Mouse (Mus musculus): ENCODE measurements at regions not wholly inside any gene's neighbourhood (a gene's known extent, or its start where the extent isn't known, plus 50 kb on each side); places are given as distances from the start of the nearest gene placed in this dataset.

DNA sequence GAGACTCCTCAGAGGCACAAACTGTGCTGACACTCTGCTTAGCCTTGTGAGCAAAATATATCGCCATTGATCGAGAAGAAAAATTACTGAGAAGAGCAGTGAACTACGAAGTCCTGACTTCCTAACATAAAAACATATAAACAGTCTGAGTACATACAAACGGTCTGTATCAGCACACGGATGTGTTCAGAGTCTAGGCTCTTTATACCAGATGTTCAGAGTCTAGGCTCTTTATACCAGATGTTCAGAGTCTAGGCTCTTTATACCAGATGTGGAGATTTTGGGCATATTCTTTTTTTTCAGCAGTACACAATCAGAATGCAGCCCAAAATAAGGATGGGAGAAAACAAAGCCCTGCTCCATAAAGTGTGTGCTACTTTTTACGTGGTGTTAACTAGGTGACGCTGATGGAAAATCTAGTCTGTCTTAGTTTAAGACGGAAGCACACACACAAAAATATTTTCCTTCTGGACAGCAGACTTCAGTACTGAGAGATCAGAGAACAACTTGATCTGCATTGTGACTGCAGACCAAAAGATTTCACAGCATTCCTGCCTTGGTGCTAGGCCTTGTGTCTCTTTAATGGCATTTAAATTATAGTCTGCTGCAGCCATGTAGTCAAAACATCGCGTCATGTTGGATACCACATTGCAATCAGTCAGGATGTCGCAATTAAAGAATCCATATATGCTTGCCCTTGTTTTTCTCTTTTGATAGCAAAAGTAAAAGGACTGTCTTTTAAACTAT lies 233.6 kb downstream of the Ptprc start:
- Histone ChIP-seq H3K9me3 (replicated peaks; ENCODE audit: insufficient read depth, low read length) (no peaks in the 10 kb centered on the region), H3K4me1 (ENCODE audit: control insufficient read depth in 1 of 2, insufficient read depth in 2 of 2, low read length in 2 of 2) (no peaks in the 10 kb centered on the region), H3K9ac (ENCODE audit: control insufficient read depth, low read depth, low read length, poor library complexity, severe bottlenecking) (no peak overlapping the region), H3K27ac (ENCODE audit: control insufficient read depth, low read depth, low read length) (no peak overlapping the region), H3K27me3 (ENCODE audit: control insufficient read depth in 1 of 2, insufficient read depth in 2 of 2, low read length in 2 of 2) (no peaks in the 10 kb centered on the region), H3K36me3 (ENCODE audit: control insufficient read depth in 1 of 2, insufficient read depth in 2 of 2, low read length in 2 of 2) (no peaks in the 10 kb centered on the region), H3K79me2 (ENCODE audit: control insufficient read depth, insufficient read depth, low read length, poor library complexity) (no peaks in the 10 kb centered on the region), H3K4me3 (ENCODE audit: control insufficient read depth in 1 of 2, insufficient read depth in 1 of 2, low read depth in 2 of 2, low read length in 2 of 2) (no peak overlapping the region)
- no peak for DNase-seq (ENCODE audit: low read depth, low spot score)
- no peak for TF ChIP-seq RCOR1 (IDR thresholded peaks at IDR 0.05; ENCODE audit: low read depth, low read length)
- no peak for TF ChIP-seq SIN3A (IDR thresholded peaks at IDR 0.05; ENCODE audit: low read length)
- TF ChIP-seq ZNF384 (IDR thresholded peaks at IDR 0.05; ENCODE audit: low read depth, low read length), result no peak
- no peak for TF ChIP-seq RAD21 (IDR thresholded peaks at IDR 0.05; ENCODE audit: low read depth, low read length)
- no peak for TF ChIP-seq UBTF (IDR thresholded peaks at IDR 0.05; ENCODE audit: borderline replicate concordance, insufficient read depth, low read depth, low read length)
- no peak for TF ChIP-seq SMC3 (IDR thresholded peaks at IDR 0.05; ENCODE audit: low read depth, low read length)
- TF ChIP-seq USF2 (IDR thresholded peaks at IDR 0.05; ENCODE audit: borderline replicate concordance in 1 of 2, insufficient read depth in 1 of 2, low read depth in 1 of 2, low read length in 2 of 2), result no peak
- no peak for TF ChIP-seq CHD2 (IDR thresholded peaks at IDR 0.05; ENCODE audit: low read length)
- TF ChIP-seq ZC3H11A (IDR thresholded peaks at IDR 0.05; ENCODE audit: low read depth, low read length), result no peak
- no peak for TF ChIP-seq TAL1 (IDR thresholded peaks at IDR 0.05; ENCODE audit: low read length)
- TF ChIP-seq MAZ (IDR thresholded peaks at IDR 0.05; ENCODE audit: low read depth, low read length), result no peak
- TF ChIP-seq USF1 (IDR thresholded peaks at IDR 0.05; ENCODE audit: low read depth, low read length), result no peak
- no peak for TF ChIP-seq BHLHE40 (IDR thresholded peaks at IDR 0.05; ENCODE audit: borderline replicate concordance, low read depth, low read length)

DNA sequence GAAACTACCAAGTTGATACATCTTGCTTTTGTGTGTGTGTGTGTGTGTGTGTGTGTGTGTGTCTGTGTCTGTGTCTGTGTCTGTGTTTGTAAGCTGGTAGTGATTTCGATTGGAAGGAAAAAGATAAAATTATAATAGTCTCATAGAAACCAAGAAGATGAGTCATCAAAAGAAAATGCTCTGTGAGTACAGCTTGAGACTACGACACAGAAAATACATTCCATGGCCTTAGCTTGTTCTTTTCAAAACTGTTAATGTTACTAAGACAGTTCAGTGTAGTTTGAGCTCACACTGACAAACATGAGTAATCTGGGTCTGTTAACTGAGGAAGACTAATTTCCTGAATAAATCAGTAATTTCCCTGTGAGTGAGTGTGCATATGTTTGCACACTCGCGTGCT lies 239.8 kb downstream of the Ptprc start:
- Histone ChIP-seq H3K9me3 (replicated peaks; ENCODE audit: insufficient read depth, low read length) (no peaks in the 10 kb centered on the region), H3K27ac (ENCODE audit: control insufficient read depth, low read depth, low read length) (no peak overlapping the region), H3K27me3 (ENCODE audit: control insufficient read depth in 1 of 2, insufficient read depth in 2 of 2, low read length in 2 of 2) (no peaks in the 10 kb centered on the region), H3K36me3 (ENCODE audit: control insufficient read depth in 1 of 2, insufficient read depth in 2 of 2, low read length in 2 of 2) (no peaks in the 10 kb centered on the region), H3K9ac (ENCODE audit: control insufficient read depth, low read depth, low read length, poor library complexity, severe bottlenecking) (no peak overlapping the region), H3K4me3 (ENCODE audit: control insufficient read depth in 1 of 2, insufficient read depth in 1 of 2, low read depth in 2 of 2, low read length in 2 of 2) (no peak overlapping the region), H3K79me2 (ENCODE audit: control insufficient read depth, insufficient read depth, low read length, poor library complexity) (no peaks in the 10 kb centered on the region), H3K4me1 (ENCODE audit: control insufficient read depth in 1 of 2, insufficient read depth in 2 of 2, low read length in 2 of 2) (no peaks in the 10 kb centered on the region)
- no peak for DNase-seq (ENCODE audit: low read depth, low spot score)
- TF ChIP-seq SIN3A (IDR thresholded peaks at IDR 0.05; ENCODE audit: low read length) (no peak), NRF1 (IDR thresholded peaks at IDR 0.05; ENCODE audit: insufficient read depth, low read depth, low read length, poor library complexity, severe bottlenecking) (no peak), TCF12 (IDR thresholded peaks at IDR 0.05; ENCODE audit: low read depth, low read length) (no peak), POLR2A (IDR thresholded peaks at IDR 0.05; ENCODE audit: control insufficient read depth in 1 of 2, insufficient read depth in 1 of 2, low read depth in 1 of 2, low read length in 2 of 2, poor library complexity in 1 of 2) (no peak), CTCF (IDR thresholded peaks at IDR 0.05 in 2 of 3, conservative IDR thresholded peaks at IDR 0.05 in 1 of 3; ENCODE audit: control insufficient read depth in 1 of 3, insufficient read depth in 1 of 3, low read depth in 2 of 3, low read length in 3 of 3, poor library complexity in 1 of 3, severe bottlenecking in 1 of 3) (no peak), POLR2AphosphoS2 (IDR thresholded peaks at IDR 0.05; ENCODE audit: low read length) (no peak), ZNF384 (IDR thresholded peaks at IDR 0.05; ENCODE audit: low read depth, low read length) (no peak), GATA1 (IDR thresholded peaks at IDR 0.05; ENCODE audit: low read depth, low read length) (no peak), MAZ (IDR thresholded peaks at IDR 0.05; ENCODE audit: low read depth, low read length) (no peak), MAFK (IDR thresholded peaks at IDR 0.05; ENCODE audit: borderline replicate concordance, low read depth, low read length) (no peak), HCFC1 (IDR thresholded peaks at IDR 0.05; ENCODE audit: low read depth, low read length) (no peak)

Measured in MEL (cell line).